Mouse (Mus musculus): ENCODE data around the gene Mtif3. TPM values are rescaled to one million over a fixed set of nuclear protein-coding genes. Genes with fewer than 3 reads are reported as not detected.
A peak's percentile ranks its signal among the peaks of the same experiment; 100 is the strongest.

The Mtif3 gene
- polyA plus RNA-seq, 1 experiment, result 144 TPM

DNA sequence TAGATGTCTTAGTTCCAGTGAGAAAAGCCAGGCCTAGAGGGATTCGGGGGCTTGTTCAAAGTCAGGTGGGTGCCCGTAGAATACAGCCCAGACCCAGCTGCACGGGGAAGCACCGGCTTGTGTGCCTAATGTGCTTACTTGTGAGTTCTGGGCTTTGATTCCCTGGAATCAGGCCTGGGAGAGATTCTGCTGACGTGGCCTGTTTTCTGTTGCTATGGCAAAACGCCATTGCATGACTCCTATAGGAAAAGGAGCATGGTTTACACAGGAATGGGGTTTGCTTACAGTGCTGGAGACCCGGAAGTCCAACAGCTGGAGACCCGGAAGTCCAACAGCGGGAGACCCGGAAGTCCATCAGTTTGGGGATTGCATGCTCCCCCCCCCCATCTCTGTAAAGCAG, 24.0 kb upstream of the Mtif3 start:
- Histone ChIP-seq H3K27ac (ENCODE audit: insufficient read depth, low read depth, low read length) (no peak overlapping the region), H3K4me3 (ENCODE audit: insufficient read depth, low read depth, low read length) (no peak overlapping the region), H3K4me1 (ENCODE audit: control insufficient read depth, insufficient read depth, low read length) (peaks cover 21% of the 10 kb centered on the region)
- 71% methylated on average over 10 of the region's 10 CpGs for WGBS
- no peak for TF ChIP-seq CTCF (IDR thresholded peaks at IDR 0.05; ENCODE audit: insufficient read depth, low read depth, low read length)
- TF ChIP-seq POLR2A (IDR thresholded peaks at IDR 0.05; ENCODE audit: insufficient read depth, low read depth, low read length), result no peak

DNA sequence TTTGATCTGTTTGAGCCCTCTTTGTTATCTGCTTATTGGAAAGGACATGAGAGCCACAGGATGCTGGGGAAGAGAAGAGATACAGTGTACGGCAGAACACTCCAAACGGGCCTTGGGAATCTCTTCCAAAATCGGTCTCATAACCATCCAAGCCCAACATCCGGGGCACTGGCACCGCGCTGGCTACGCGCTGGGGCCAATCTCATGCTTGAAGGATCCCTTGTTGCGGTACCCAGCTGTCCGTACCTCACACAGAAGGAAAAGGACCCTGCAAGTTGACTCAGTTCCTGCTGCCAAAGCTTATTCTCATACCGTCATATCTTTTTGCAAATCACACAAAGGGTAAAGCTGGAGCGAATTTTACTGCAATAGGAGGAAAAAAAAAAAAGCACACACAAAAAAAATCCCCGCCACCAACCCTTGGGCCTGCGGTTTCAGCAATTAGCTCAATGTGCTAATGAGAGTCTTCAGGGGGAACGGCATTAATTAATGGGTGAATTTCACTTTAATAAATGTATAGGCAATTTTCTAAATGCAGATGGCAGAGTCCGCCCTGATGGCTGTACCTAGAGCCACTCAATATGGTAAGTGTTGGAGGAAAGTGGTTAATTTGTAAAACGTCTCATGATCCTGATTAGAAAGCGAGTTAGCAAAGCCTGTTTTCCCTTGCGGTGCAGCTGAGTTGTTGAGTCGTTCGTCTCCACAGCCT, 22.3 kb upstream of the Mtif3 start:
- no peak for TF ChIP-seq CTCF (IDR thresholded peaks at IDR 0.05; ENCODE audit: insufficient read depth, low read depth, low read length)
- TF ChIP-seq POLR2A (IDR thresholded peaks at IDR 0.05; ENCODE audit: insufficient read depth, low read depth, low read length), result no peak
- 29% methylated on average over 21 of the region's 21 CpGs for WGBS
- no peak overlapping the region for H3K4me3 ChIP-seq (ENCODE audit: insufficient read depth, low read depth, low read length)
- H3K4me1 ChIP-seq (ENCODE audit: control insufficient read depth, insufficient read depth, low read length), result peaks cover 21% of the 10 kb centered on the region
- peak overlapping the region; percentile 23 for H3K27ac ChIP-seq (ENCODE audit: insufficient read depth, low read depth, low read length)

DNA sequence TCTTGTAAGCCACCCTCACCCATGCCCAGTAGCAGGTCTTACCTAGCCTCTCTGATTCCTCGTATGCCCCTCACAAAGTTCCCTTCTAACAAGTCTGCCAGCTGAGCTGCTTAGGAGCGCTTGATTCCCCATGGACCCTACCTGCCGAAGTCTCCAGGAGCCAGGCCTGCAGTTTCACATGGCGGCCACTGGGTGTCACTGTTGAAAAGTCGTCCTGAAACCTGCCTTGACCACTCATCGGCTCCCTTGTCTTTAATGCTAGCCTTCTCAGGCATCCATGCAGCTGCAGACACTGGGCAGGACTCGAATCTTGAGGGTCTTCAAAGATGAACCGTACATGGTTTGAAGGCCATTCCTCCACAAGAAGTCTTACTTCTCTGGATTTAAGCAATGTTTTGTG, 19.6 kb upstream of the Mtif3 start:
- 7% methylated on average over 8 of the region's 8 CpGs for WGBS
- TF ChIP-seq POLR2A (IDR thresholded peaks at IDR 0.05; ENCODE audit: insufficient read depth, low read depth, low read length) (no peak), CTCF (IDR thresholded peaks at IDR 0.05; ENCODE audit: insufficient read depth, low read depth, low read length) (peak; percentile 75; the same call in 1 of the 2 replicates)
- Histone ChIP-seq H3K27ac (ENCODE audit: insufficient read depth, low read depth, low read length) (no peak overlapping the region), H3K4me3 (ENCODE audit: insufficient read depth, low read depth, low read length) (no peak overlapping the region), H3K4me1 (ENCODE audit: control insufficient read depth, insufficient read depth, low read length) (peaks cover 21% of the 10 kb centered on the region)

DNA sequence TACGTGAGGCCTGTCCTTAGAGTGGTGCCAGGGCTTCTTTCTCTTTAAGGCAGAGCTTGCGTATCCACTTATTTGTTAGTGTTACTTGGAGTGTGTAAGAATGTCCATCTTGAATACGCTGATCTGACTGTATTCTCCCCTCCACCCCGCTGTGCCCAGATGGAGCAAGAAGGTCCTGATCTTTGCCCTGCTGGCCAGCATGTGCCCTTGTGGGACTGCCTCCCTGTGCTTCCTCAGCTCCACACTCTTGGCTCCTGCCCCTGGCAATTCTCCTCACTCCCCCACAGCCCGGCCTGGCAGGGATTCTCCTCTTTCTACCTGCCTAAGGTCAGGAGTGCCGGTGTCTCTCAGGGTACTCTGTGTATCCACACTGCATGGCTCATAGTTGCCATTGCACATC, 17.8 kb upstream of the Mtif3 start:
- TF ChIP-seq CTCF (IDR thresholded peaks at IDR 0.05; ENCODE audit: insufficient read depth, low read depth, low read length), result no peak
- TF ChIP-seq POLR2A (IDR thresholded peaks at IDR 0.05; ENCODE audit: insufficient read depth, low read depth, low read length), result no peak
- 95% methylated on average over 6 of the region's 6 CpGs for WGBS
- no peak overlapping the region for H3K27ac ChIP-seq (ENCODE audit: insufficient read depth, low read depth, low read length)
- no peak overlapping the region for H3K4me3 ChIP-seq (ENCODE audit: insufficient read depth, low read depth, low read length)
- peaks cover 13% of the 10 kb centered on the region for H3K4me1 ChIP-seq (ENCODE audit: control insufficient read depth, insufficient read depth, low read length)

DNA sequence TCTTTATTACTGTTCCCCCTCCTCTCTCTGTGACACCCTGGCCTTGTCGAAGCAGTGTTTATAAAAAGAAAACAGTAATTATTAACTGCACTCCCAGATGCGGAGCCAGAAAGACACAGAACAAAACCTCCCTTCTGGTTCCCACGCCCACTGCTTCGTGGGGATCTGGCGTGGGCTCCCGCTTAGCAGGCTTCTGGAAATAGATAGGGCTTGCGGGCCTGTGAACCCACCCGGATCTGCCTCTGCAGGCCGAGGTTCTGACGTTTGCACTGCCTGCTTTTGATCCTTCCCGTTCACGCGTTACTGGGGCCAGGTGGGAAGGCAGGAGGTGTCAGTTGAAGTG, 11.2 kb upstream of the Mtif3 start:
- Histone ChIP-seq H3K4me3 (ENCODE audit: insufficient read depth, low read depth, low read length) (no peak overlapping the region), H3K27ac (ENCODE audit: insufficient read depth, low read depth, low read length) (peak overlapping the region; percentile 92), H3K4me1 (ENCODE audit: control insufficient read depth, insufficient read depth, low read length) (peaks cover 27% of the 10 kb centered on the region)
- 16% methylated on average over 13 of the region's 13 CpGs for WGBS
- TF ChIP-seq CTCF (IDR thresholded peaks at IDR 0.05; ENCODE audit: insufficient read depth, low read depth, low read length), result no peak
- TF ChIP-seq POLR2A (IDR thresholded peaks at IDR 0.05; ENCODE audit: insufficient read depth, low read depth, low read length), result no peak

DNA sequence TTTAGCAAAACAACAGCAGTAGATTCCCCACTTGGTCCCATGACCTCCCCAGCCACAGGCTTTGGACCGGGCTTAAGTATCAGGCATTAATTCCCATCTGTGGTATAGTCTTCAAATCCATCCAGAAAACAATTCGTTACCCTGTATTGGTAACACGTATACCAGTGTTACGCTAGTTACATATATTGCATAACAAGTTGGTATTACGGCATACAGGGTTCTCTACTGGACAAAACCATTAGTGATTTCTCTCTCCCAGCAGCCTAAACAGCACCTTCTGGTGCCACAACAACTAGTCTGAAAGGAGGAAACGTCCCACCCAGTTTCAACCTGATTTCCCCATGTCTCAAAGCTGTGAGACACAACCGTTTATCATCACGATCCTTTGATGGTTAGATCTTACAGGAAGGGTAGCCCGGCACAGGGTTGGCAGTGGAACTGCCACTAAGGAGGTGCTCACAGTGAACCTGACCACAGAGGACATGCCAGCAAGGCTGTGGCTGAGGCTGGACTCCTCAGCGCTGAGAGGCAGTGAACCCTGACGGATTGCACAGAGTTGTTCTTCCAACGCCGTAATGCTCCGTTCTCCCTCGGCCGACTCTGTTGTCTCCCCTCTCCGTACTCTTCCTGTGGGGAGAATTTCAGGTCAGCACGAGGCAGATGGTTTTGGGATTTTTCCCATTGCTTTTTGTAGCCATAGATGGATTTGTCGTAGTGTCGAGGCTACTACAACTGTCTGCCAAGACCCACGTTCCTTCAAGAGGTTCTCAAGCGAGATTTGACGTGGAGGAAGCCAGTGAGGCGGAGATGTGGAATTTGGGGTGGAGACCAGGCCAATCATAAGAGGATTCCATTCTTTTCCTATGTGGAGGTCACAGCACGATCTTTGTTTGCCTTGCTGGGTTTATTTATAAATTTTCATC, 10.5 kb upstream of the Mtif3 start:
- Histone ChIP-seq H3K27ac (ENCODE audit: insufficient read depth, low read depth, low read length) (peak overlapping the region; percentile 92), H3K4me3 (ENCODE audit: insufficient read depth, low read depth, low read length) (no peak overlapping the region), H3K4me1 (ENCODE audit: control insufficient read depth, insufficient read depth, low read length) (peaks cover 28% of the 10 kb centered on the region)
- TF ChIP-seq POLR2A (IDR thresholded peaks at IDR 0.05; ENCODE audit: insufficient read depth, low read depth, low read length) (no peak), CTCF (IDR thresholded peaks at IDR 0.05; ENCODE audit: insufficient read depth, low read depth, low read length) (no peak)
- 40% methylated on average over 25 of the region's 25 CpGs for WGBS

DNA sequence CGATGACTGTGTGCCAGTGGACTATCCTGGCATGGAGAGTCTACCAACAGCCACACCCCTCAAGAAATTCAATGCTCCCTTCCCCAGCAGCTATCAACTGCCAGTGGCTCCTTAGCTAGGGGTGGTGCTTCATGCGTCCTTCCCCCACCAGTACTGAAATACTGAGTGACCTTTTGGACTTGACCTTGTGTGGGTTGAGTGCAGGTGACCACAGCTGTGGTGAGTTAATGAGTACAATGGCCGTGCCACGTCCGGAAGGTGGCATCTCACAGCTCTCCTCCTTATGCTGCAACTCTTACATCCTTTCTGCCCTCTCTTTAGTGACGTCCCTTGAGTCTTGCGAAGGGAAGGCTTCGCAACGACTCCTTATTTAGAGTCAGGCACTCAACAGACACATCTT, 9.8 kb upstream of the Mtif3 start:
- WGBS, result 83% methylated on average over 9 of the region's 9 CpGs

DNA sequence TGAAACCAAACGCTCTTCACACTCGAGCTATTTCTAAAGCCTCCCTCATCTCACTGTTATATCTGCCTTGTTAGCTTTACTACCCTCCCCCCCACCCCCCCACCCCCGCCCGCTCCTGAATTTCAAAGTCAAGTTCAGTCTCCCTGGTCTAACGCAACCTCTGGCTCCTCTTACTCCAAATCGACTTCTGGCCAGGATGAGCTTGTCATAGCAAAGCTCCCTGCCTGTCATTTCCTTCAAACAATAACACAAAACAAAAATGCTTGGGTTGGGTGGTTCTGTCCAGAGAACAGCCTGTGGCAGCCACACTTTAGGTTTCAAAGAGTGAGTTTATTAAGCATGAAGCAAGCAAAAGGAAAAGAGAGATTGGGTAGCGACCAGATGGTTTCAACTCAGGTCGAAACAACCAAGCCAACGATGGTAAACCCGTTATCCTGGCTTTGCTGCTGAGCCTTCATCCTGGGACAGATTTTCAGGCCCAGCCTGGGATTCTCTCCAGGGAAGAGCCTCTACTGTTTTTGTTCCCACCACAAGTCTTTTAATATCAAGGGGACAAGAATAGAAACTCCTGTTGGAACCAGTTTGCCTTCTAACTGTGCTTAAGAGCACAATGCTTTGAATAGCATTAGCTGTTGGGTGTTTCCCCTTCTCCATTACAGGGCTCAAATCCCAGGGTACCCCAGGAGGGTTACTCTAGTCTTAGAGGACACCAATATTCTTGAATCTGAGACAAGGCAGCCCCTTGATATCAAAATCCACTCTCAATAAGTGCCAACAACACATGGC, 8.4 kb upstream of the Mtif3 start:
- TF ChIP-seq POLR2A (IDR thresholded peaks at IDR 0.05; ENCODE audit: insufficient read depth, low read depth, low read length) (no peak), CTCF (IDR thresholded peaks at IDR 0.05; ENCODE audit: insufficient read depth, low read depth, low read length) (no peak)
- WGBS, result 68% methylated on average over 10 of the region's 10 CpGs
- Histone ChIP-seq H3K4me3 (ENCODE audit: insufficient read depth, low read depth, low read length) (no peak overlapping the region), H3K4me1 (ENCODE audit: control insufficient read depth, insufficient read depth, low read length) (peaks cover 30% of the 10 kb centered on the region), H3K27ac (ENCODE audit: insufficient read depth, low read depth, low read length) (no peak overlapping the region)

More for the DNA sequence above, 9.8 kb upstream of the Mtif3 start:
- Histone ChIP-seq H3K27ac (ENCODE audit: insufficient read depth, low read depth, low read length) (peak overlapping the region; percentile 92), H3K4me3 (ENCODE audit: insufficient read depth, low read depth, low read length) (no peak overlapping the region), H3K4me1 (ENCODE audit: control insufficient read depth, insufficient read depth, low read length) (peaks cover 32% of the 10 kb centered on the region)
- no peak for TF ChIP-seq CTCF (IDR thresholded peaks at IDR 0.05; ENCODE audit: insufficient read depth, low read depth, low read length)
- TF ChIP-seq POLR2A (IDR thresholded peaks at IDR 0.05; ENCODE audit: insufficient read depth, low read depth, low read length), result no peak
